Mouse (Mus musculus) layer of hippocampus, adult 9-11 months (tissue): ENCODE measurements around the gene Ccp110.

Experiments used
- DNase-seq: peaks from one replicate; pipeline ENCODE4 v3.0.0; 2022

Gene Ccp110

DNA sequence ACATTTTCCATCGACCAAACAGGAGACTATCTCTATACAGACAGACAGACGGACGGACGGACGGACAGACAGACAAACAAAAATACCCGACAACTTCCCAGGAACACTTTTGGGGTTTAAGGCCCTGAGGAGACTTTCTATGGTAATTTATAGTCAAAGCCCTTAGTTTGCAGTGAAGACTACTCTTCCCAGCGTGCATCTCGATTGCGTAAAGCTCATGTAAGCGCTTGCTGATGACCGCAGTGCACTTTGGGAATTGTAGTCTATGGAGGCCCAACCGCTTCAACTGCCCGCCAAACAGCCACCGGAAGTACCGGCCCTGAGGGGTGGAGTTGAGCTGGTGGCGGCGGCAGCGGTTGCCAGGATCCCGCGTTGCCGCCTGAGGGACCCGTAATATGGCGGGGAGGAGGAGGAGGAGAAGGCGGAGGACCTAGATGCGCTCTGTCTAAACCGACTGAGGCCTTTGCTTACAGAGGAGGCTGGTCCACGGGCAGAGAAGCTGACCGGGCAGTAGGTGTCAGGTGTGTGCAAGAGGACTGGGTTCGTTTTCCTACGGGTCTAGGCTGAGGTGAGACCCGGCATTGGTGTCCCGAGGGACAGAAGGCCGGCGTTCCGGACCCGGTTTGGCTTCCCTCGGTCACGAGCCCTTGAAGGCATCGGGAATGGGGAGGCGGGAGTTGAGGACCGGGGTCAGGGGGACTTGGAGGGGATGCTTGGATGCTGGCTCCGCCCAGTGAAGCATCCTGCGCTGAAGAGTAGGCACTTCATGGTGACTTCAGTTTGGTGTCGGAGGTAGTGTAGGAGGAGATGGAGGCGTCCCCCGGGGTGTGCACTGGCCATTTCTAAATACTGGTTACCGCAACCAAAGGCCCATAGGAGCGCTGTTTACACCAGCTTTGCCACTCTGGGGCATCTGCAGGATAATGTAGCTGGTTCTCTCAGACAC is at the start of gene Ccp110:
Gene Ccp110, plus strand, starts transcription at position 325 of the 946 bp plus-strand sequence.
- DNase-seq = peak; percentile 97

DNA sequence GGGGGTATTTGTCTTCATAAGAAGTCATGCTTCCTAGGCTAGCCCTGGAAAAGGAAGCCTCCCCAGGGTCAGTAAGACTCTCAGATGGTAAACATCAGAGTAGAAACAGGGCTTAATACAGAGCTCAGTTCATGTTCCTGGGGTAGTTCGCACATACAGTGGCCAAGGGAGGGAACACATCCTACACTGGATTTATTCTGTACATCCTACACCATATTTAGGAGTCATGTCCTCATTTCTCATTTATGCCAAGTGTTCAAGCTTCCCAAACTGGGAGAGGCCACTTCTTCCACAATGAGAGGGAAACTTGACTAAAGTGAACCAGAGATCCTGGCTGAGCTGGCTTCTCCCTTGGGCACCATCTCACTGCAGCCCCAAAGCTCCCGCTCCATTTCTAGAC is 44.6 kb upstream of the Ccp110 start:
- no peak for DNase-seq

DNA sequence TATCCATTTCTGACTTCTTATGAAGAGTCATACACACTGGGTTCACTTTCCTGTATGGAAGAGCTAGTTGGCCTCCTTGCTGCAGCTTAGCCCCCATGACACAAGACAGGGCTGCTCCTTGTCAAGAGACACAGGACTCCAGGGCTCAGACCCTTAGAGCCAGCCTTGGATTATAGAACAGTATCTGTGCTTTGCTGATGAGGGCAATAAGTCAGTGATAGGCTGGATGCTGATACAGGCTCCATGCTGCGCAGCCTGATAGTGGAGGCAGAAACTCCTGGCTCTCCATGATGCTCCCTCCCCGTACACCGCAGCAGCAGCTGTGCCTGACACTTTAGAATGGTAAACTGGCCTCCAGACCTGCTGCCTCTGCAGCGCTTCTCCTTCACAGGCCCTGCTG is 42.2 kb upstream of the Ccp110 start:
- DNase-seq = no peak

DNA sequence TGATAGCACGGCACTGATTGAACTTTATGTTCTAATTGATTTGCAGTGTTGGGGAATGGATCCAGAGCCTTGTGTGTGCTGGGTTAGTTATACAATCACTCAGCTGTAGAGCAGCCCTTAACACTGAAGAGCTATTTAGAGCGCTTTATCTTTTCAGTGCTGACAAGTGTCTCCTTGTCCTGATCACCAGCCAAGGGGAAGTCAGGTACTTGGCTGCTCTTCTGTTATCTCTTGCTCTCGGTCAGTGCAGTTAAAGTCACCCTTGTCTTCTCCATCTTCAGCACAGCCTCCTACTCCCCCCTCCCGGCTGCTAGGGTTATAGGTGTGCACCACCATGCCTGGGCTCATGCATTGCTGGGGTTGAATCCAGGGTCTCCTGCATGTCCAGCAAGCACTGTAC is 35.5 kb upstream of the Ccp110 start:
- DNase-seq = no peak

DNA sequence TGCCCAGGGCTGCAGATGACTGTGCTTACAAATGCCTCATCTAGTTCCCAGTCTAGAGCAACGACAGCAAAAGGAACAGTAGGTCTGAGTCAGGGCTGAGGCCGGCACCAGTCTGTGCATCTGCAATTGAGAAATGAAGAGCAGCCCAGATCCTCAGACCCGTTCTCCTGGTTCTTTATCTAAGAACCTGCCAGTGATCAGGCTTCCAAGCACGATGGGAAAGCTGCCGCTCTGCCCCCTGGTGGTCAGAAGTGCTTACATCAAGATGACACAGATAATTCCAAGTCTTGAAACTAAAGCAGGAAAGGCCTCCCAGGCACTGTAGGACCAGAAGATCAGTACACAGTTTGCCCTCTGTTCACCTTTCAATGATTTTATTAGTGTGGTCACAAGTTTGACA is 24.2 kb upstream of the Ccp110 start:
- peak; percentile 76 for DNase-seq

DNA sequence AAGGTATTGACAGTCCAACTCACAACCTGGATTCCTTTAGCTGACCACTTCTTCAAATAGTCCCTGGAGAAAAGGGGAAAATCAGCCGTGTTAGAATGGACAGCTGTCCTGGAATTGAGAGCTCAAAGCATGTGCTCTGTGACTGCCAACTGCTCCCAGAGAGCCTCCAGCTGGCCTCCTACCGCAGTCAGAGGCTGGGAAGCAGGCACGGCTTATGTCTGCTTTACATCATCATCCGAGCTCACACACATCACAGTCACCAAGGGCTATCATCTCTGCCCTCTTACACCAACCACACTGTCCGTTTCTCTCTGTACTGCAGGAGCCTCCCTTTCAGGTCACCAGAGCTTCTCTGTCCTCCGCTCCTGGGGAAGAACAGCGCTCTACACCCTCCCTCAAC is 23.3 kb upstream of the Ccp110 start:
- peak; percentile 66 for DNase-seq

DNA sequence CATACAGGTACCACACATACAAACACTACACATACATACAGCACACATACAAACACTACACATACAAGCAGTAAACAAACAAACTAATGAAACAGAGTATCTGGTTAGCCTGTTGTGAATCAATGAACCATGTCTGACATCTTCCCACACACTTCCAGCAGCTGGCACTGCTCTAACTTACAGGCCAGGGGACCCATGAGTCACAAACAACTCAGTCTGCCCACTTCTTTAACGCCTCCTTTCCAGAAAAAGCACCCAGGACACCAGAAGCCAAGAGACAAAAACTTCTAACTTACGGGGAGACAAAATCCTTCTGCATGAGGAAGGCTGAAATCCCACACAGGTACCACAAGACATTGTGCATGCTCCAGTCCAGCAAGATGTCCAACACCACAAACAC is 21.1 kb upstream of the Ccp110 start:
- DNase-seq = no peak

DNA sequence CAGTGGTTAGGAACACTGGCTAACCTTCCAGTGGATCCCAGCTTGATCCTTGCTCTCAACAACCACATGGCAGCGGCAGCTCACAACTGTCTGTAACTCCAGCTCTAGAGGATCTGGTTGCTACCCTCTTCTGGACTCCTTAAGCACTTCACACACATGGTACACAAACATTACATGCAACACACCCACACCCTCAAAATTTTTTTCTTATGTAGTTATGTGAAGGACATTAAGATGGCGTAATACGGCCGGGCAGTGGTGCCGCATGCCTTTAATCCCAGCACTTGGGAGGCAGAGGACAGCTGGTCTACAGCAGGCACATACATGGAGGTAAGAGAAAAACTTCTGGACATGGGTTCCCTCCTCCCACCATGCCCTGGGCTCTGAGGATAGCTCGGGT is 16.2 kb upstream of the Ccp110 start:
- no peak for DNase-seq

DNA sequence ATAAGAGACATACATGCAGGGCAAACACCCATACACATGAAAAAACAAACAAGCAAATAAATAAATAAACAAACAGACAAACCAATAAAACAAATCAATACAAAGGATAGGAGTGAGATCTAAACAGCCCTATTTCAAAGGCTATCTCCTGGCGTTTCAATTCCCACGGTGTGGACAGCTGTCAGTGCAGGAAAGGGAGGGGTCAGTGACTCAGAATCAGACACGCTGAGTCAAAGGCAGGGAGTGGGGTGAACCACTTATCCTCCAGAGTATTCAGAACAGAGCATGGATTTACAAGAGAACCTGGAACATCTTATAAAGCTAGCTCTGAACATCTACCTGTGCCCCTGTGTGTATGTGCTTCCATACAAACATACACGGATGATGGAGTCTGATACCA is 15.2 kb upstream of the Ccp110 start:
- no peak for DNase-seq

DNA sequence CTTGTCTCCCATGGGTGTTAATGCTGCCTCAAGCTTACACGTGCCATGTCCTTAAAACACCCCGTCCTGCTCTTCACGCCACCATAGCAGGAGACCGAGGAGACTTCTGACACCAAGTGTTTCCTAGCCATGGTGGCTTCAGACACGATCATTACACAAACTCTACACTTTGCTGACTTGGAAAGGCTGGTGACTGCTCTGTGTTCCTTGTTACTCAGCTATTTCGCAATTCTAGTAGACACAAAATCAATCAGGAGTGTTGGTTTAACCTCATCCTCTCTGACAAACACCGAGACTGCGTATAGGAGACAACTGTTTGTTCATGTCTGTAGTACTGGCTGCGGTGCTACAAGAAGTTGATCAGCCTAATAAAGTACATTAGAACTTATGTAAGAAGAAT is 13.5 kb upstream of the Ccp110 start:
- no peak for DNase-seq

DNA sequence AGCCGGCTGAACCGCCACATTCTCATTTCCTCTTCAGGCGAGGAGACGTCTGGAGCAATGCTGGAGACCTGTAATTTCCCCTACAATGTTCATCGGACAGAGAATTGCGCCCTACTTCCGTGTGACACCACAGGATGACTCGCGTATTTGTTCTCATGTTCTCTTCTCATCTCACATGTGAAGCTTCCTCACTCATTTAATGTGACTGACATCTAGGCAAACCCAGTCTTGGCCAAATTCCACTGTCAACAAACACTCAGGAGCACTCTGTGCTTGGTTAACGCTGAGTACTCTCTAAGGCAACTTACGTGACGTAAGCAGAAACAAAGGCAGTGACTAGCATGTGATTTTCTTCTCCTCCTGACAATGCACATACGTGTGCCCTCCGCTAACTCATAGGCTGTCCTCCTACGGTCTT is 9.2 kb upstream of the Ccp110 start:
- DNase-seq = no peak

DNA sequence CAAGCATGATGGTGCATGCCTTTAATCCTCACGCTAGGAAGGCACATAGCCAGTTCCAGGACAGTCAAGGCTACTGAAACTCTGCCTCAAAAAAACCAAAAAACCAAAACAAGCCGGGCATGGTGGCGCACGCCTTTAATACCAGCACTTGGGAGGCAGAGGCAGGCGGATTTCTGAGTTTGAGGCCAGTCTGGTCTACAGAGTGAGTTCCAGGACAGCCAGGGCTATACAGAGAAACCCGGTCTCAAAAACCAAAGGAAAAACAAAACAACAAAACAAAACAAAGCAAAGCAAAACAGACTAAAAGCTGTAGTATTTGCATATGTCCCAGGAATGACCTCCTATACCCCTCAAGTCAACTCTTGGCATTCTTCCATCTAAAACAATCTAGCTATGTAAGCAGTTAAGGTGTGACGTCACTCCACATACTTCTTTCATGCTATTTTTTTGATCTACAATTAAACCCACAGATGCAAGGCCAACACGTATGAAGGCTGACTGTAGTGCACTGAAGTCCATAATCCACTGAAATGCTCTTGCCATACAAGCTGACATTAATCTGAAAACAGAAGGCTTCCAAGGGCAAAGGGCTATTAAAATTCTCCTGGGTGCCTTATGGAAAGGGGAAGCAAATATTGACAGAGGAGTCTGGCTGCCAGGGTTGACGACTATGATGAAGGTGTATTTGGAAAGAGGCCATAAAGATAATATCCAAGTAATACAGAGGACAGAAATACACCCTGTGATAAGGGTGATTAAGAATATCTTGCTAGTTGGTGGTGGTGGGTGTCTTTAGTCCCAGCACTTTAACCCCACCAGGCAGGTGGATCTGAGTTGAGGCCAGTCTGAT is 8.1 kb upstream of the Ccp110 start:
- DNase-seq = no peak

DNA sequence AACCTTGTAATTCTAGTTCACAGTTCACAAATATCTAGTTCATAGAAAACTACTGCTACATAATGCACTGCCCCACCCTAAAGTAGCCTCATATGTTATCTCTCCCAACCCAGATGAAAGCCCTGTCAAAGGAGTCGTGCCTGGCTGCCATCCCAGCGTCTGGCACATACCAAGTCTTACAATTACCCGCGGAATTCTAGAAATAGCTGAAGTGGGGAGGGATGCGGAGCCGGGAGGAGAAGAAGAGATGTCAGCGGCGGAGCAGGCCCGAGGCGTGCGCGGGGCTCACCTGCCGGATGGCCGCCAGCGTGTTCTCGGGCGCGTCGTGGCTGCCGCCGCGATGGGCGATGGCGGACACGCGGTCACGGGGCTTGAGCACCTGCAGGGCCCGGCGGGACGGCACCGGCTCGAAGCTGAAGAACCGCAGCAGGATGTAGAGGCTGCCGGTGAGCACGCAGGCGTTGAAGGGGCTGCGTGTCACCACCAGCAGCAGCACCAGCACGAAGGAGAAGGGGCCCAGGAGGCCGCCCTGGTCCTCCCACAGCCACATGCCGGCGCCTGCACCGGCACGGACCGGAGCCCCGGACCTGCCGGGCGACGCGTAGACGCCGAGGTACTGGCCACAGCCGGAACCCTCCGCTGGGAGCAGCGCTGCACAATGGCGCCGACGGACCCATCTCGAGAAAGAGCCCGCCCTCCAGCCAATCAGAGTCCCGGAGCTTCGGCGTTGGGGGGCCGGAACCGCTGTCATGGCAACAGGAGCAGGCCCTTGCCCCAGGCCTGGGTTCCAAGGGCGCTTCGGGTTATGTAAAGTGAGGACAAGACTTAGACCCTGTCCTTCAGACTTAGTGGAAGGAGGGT is 7.0 kb upstream of the Ccp110 start, which contains the start of gene Gde1:
Gene Gde1, minus strand, starts transcription at position 678 of the 861 bp plus-strand sequence.
- peak; percentile 93 for DNase-seq

DNA sequence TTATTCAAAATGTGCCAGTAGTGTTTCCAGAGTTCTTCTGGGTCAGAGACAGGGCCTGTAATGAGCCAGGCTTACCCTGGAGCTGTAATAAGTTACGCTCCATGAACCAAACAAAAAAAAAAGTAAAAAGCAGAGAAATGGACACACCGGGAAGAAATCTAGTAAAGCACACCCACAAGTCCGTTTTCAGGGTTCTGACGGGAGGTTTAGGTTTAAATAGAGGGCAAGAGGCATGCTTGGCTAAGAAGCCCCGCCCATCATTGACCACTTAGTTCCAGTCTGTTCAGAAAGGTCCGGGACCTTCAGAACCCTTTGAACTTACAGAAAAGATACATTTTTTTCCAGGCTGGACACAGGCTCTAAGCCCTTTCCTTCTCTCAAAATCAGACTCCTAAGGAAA is 6.3 kb upstream of the Ccp110 start:
- no peak for DNase-seq

DNA sequence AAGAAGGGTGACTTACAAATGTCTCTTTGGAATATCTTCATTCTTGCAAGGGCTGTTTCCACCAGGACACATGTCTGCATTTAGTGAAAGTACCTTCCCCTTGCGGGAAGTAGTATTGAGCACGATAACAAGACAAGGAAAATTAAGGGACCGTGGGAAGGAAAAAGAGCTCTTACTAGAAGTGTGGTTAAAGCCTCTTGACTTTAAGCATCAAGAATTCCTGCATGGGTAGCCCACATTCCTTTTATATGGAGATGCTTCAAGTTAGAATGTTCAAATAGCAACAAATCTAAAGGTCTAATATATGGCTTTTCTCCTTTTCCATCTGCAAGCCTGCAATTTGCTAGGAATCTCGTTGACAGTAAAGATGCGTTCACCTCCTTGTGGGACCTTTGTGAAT is 5.9 kb upstream of the Ccp110 start:
- no peak for DNase-seq

DNA sequence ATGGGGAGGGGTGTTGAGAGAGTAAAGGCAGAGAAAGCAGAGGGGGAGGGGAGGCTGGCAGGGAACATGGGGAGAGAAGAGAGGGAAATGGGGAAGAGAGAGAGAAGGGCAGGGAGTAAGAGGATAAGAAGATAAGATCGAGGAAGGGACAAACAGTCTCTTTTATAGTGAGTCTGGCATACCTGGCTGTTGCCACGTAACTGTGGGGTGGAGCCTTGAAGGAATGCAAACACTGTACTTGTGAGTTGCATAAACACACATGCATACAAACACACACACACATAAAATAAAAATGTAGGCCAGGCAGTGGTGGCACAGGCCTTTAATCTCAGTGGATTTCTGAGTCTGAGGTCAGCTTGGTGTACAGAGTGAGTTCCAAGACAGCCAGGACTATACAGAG is 5.1 kb upstream of the Ccp110 start:
- DNase-seq = no peak

DNA sequence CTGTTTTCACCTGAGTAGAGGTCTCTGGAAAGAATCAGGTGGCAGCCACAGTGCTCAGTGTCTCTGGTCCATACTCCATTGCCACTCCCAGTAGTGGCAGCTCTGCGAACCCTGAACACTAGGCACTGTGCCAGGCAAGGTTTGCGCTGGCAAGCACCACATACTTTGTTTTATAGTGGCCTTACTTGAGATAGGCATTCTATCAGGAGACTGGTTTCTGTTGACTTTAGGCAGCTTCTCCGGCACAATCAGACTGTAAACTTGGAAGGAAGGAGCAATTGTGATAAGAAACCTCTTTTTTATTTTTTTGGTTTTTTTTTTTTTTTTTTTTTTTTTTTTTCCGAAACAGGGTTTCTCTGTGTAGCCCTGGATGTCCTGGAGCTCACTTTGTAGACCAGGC is 4.3 kb upstream of the Ccp110 start:
- DNase-seq = no peak

DNA sequence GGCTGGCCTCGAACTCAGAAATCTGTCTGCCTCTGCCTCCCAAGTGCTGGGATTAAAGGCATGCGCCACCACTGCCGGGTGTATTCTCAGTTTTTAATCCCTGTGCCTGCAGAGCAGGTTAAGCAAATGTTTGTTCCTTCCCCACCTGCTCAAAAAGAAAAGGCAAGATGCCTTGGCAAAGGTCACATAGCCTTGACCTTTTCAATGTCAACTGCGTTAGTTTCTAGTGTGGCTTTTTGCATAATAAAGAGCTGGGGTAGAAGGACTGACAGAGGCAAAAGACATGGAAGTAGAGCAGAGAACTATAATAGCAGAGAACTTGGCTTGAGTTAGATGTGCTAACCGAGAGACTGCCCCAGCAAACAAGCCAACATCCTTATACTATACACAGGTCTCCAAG is 1.6 kb upstream of the Ccp110 start:
- no peak for DNase-seq

DNA sequence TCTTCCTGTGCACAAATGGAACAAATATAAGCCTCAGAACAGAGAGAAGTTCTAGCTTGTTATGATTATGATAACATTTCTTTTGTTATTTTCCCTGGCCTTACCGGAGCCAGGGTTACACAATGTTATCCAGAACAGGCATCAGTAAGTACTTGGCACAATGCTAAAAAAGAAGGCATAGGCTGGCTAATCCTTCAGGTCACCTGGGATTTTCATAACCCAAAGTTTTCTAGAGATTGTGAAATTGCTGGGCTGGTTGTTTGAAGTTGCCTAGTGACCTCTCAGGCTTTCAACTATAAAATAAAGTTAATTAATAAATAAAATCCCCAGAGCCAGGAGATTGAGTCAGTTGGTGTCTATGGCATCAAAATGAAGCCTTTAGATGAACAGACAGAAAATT is 2.5 kb downstream of the Ccp110 start:
- no peak for DNase-seq

DNA sequence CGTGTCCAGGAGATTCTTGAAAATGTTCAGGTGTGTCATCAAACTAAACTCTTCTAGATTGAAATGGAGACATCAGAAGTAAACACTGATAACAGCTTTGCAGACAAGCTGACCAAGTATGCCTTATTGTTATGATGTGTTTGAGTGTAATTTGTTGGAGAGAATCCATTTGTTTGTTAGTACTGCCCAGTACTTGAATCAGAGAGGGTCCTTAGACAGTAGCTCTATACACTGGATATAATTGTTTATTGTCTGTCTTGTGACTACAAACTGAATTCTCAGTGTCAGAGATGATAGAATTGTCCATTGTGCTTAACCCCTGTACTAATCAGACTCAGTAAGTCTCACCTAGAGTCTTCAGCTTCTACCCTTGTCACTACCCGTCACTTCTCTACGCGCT is 5.7 kb downstream of the Ccp110 start:
- no peak for DNase-seq

DNA sequence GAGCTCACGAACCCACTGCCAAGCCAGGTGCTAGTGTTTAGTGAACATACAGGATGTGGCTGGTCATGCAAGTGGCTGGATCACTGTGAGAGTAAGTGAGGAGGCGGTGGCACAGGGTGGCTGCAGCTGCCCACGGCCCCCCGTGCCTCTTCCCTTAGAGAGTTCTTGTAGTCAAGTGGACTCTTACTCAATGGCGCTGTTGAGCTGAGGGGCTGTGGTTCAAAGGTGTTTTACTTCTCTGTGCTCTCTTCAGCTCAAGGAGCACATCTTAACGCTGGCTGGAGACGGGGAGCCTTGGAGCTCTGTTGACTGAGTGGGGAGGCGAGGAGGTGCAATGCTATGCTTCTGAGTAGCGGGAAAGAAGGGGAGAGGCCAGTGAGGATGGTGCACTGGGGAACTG is 11.6 kb downstream of the Ccp110 start:
- DNase-seq = no peak

DNA sequence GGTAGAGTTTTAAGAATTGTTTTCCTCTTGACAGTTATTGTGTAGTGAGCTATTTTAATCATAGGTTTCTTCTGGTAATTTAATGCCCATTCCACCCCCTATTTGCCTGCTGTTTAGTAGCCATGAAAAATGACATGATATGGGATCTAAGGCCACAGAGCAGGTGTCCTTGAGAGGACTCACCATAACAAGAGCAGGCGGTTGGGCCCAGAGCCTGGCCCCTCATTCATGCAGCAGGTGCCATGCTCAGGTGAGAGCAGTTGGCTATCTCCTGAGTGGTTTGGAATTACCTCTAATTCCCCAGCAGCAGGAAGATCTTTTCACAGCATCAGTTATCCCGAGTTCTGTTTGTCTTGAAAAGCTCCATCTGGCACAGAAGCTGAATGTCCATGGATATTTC is 13.1 kb downstream of the Ccp110 start:
- DNase-seq = no peak
